Mouse (Mus musculus): ENCODE measurements around the gene Bmp7. TPM values are rescaled to one million over a fixed set of nuclear protein-coding genes. Genes with fewer than 3 reads are reported as not detected.
A peak's percentile ranks its signal among the peaks of the same experiment; 100 is the strongest.

Gene Bmp7
- total RNA-seq, 2 experiments from 2014 or later = 0.37 to 0.74 TPM

- intact Hi-C loops (cut with DNase I) = no loop called here
- no peak for DNase-seq
Observed at GRCm38 (mm10) chr2:172860593-172860992, 79.5 kb downstream of the Bmp7 start.

- intact Hi-C loops (cut with DNase I) = no loop called here
- DNase-seq = no peak
Observed at GRCm38 (mm10) chr2:172860104-172860503, 80.0 kb downstream of the Bmp7 start.

GRCm38 (mm10) chr2:172857048-172857447, 83.1 kb downstream of the Bmp7 start:
- no peak for DNase-seq
- intact Hi-C loops (cut with DNase I) = no loop called here

- intact Hi-C loops (cut with DNase I) = no loop called here
- DNase-seq = no peak
Observed at GRCm38 (mm10) chr2:172856549-172856948, 83.6 kb downstream of the Bmp7 start.

- no peak for DNase-seq
- intact Hi-C loops (cut with DNase I) = no loop called here
Observed at GRCm38 (mm10) chr2:172854136-172854535, 86.0 kb downstream of the Bmp7 start.

- intact Hi-C loops (cut with DNase I) = no loop called here
- no peak for DNase-seq
Observed at GRCm38 (mm10) chr2:172851773-172852172, 88.3 kb downstream of the Bmp7 start.

GRCm38 (mm10) chr2:172848193-172848592, 91.9 kb downstream of the Bmp7 start:
- no peak for DNase-seq
- intact Hi-C loops (cut with DNase I) = no loop called here

GRCm38 (mm10) chr2:172846311-172846575, 93.9 kb downstream of the Bmp7 start:
- no peak for DNase-seq
- intact Hi-C loops (cut with DNase I) = no loop called here

GRCm38 (mm10) chr2:172845536-172846310, 94.4 kb downstream of the Bmp7 start:
- DNase-seq = no peak
- intact Hi-C loops (cut with DNase I) = no loop called here

- no peak for DNase-seq
- intact Hi-C loops (cut with DNase I) = no loop called here
Observed at GRCm38 (mm10) chr2:172843903-172844302, 96.2 kb downstream of the Bmp7 start.

- intact Hi-C loops (cut with DNase I) = no loop called here
- no peak for DNase-seq
Observed at GRCm38 (mm10) chr2:172842306-172842705, 97.8 kb downstream of the Bmp7 start.

GRCm38 (mm10) chr2:172840905-172841750, 99.0 kb downstream of the Bmp7 start:
- no peak for DNase-seq
- intact Hi-C loops (cut with DNase I) = no loop called here

- intact Hi-C loops (cut with DNase I) = no loop called here
- no peak for DNase-seq
Observed at GRCm38 (mm10) chr2:172839317-172839980, 100.7 kb downstream of the Bmp7 start.

GRCm38 (mm10) chr2:172836516-172836915, 103.6 kb downstream of the Bmp7 start:
- intact Hi-C loops (cut with DNase I) = no loop called here
- no peak for DNase-seq

- intact Hi-C loops (cut with DNase I) = loop anchor here (1.0 to 5.0 kb wide), 2 partner anchors 163 to 259 kb away; no protein-coding TSS in a partner anchor
- DNase-seq = peak in 1 of 2 experiments; percentile 36
Observed at GRCm38 (mm10) chr2:172833196-172833595, 106.9 kb downstream of the Bmp7 start.

- peak; percentile 67 to 69 for DNase-seq
- intact Hi-C loops (cut with DNase I) = loop anchor here (5.0 kb wide), 1 partner anchor 261 kb away; no protein-coding TSS in a partner anchor
Observed at GRCm38 (mm10) chr2:172831762-172832161, 108.4 kb downstream of the Bmp7 start.

- intact Hi-C loops (cut with DNase I) = loop anchor here (5.0 kb wide), 1 partner anchor 261 kb away; no protein-coding TSS in a partner anchor
- DNase-seq = peak; percentile 76 to 82
Observed at GRCm38 (mm10) chr2:172831133-172831532, 109.0 kb downstream of the Bmp7 start.

GRCm38 (mm10) chr2:172828229-172828628, 111.9 kb downstream of the Bmp7 start:
- DNase-seq = no peak
- intact Hi-C loops (cut with DNase I) = no loop called here

GRCm38 (mm10) chr2:172827564-172827963, 112.6 kb downstream of the Bmp7 start:
- intact Hi-C loops (cut with DNase I) = no loop called here
- DNase-seq = no peak

- no peak for DNase-seq
- intact Hi-C loops (cut with DNase I) = no loop called here
Observed at GRCm38 (mm10) chr2:172825785-172826145, 114.4 kb downstream of the Bmp7 start.
